Mouse (Mus musculus) bone marrow macrophage, adult 2 months (primary cell): ENCODE data around the gene Hc.

ENCODE experiments used
- CTCF ChIP-seq: IDR thresholded peaks from 2 replicates; pipeline ENCODE4 v1.5.1; 2012; ENCODE audit warnings: low read depth, mild to moderate bottlenecking, low read length, moderate library complexity
- POLR2A ChIP-seq: IDR thresholded peaks from 2 replicates; pipeline ENCODE4 v1.6.1; 2012; ENCODE audit warnings: mild to moderate bottlenecking, low read depth, low read length, borderline replicate concordance

GRCm38 (mm10) chr2:34964651-34965050 lies 96.6 kb downstream of the Hc start:
- TF ChIP-seq CTCF = no peak
- TF ChIP-seq POLR2A = no peak
